Mouse (Mus musculus) thymus, adult 2 months (tissue): Measurements from ENCODE around the gene Jarid2. TPM values are rescaled to one million over a fixed set of nuclear protein-coding genes. Genes with fewer than 3 reads are reported as not detected.
"Not testable (repeated sequence)": the region's sequence is repeated elsewhere in the genome, so short reads cannot be mapped to it uniquely, and the experiment has no call there.

ENCODE experiments used
- DNase-seq: peaks from one replicate; pipeline ENCODE4 v3.0.0; 2021
- H3K27ac ChIP-seq: fragments of 200-500 bp; 2 replicates; pipeline ENCODE4 v1.5.1; 2012; ENCODE audit warnings: low read length, control low read depth; ENCODE audit not compliant: control insufficient read depth, insufficient read depth
- H3K27me3 ChIP-seq: fragments of 200-500 bp; 2 replicates; pipeline ENCODE4 v1.6.1; 2012; ENCODE audit warnings: mild to moderate bottlenecking, low read length, moderate library complexity, mixed read lengths; ENCODE audit not compliant: control insufficient read depth, insufficient read depth
- H3K36me3 ChIP-seq: fragments of 200-500 bp; 2 replicates; pipeline ENCODE4 v1.6.1; 2012; ENCODE audit warnings: mild to moderate bottlenecking, low read length, moderate library complexity; ENCODE audit not compliant: control insufficient read depth, insufficient read depth
- H3K4me1 ChIP-seq: fragments of 200-500 bp; replicated peaks from 2 replicates; pipeline ENCODE4 v1.6.1; 2012; ENCODE audit warnings: low read length; ENCODE audit not compliant: control insufficient read depth, insufficient read depth
- H3K4me3 ChIP-seq: fragments of 200-500 bp; 2 replicates; pipeline ENCODE4 v1.5.1; 2012; ENCODE audit warnings: mild to moderate bottlenecking, low read length, control low read depth, moderate library complexity; ENCODE audit not compliant: control insufficient read depth, insufficient read depth
- CTCF ChIP-seq: fragments of 200-500 bp; IDR thresholded peaks from 2 replicates; pipeline ENCODE4 v1.5.1; 2012; ENCODE audit warnings: mild to moderate bottlenecking, control low read depth, low read length, moderate library complexity, borderline replicate concordance; ENCODE audit not compliant: control insufficient read depth, poor library complexity, insufficient read depth; ENCODE audit errors: extremely low read depth
- POLR2A ChIP-seq: fragments of 200-500 bp; IDR thresholded peaks from 2 replicates; pipeline ENCODE4 v1.6.1; 2012; ENCODE audit warnings: mild to moderate bottlenecking, low read length, control low read depth, moderate library complexity; ENCODE audit not compliant: control insufficient read depth, poor library complexity, insufficient read depth; ENCODE audit errors: extremely low read depth
- WGBS: fragments of 180-500 bp; shearing (Covaris S2); methylation state at CpG from one replicate; pipeline ENCODE4 v1.1.7; 2018; 5-methylcytosine and 5-hydroxymethylcytosine counted together
- polyA plus RNA-seq: library from polyadenylated mRNA; depleted of rRNA; stranded (reverse); fragments of >200 nt; gene quantifications from 2 replicates; pipeline ENCODE4 v1.2.3, GENCODE M21; 2012

Jarid2 gene
- polyA plus RNA-seq, 1 experiment: 23.7 TPM

DNA sequence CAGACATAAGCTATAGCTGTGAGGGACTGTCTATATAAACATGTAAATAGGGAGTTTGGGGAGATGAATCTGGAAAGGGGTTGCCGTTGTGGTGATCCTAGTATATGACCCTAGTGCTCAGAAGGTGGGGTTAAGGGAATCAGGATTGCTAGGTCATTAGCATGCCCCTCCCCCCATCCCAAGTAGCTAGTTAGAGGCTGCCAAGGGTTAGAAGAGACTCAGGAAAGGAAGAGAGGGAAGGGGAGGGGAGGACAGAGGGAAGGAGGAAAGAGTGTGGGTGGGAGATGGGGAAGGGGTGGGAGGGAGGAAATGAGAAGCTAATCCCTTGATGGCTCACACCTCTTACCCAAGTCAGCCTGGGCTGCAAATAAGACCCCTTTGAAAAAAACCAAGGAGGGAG lies 17.4 kb upstream of the Jarid2 start:
- WGBS: 82% methylated on average over 1 of the region's 1 CpGs
- Histone ChIP-seq H3K36me3 (no peaks in the 10 kb centered on the region), H3K4me3 (no peak overlapping the region), H3K4me1 (peaks cover 2% of the 10 kb centered on the region; the same call in 1 of the 2 replicates), H3K27me3 (no peaks in the 10 kb centered on the region), H3K27ac (no peak overlapping the region)
- DNase-seq: no peak
- TF ChIP-seq POLR2A: no peak
- TF ChIP-seq CTCF: no peak

DNA sequence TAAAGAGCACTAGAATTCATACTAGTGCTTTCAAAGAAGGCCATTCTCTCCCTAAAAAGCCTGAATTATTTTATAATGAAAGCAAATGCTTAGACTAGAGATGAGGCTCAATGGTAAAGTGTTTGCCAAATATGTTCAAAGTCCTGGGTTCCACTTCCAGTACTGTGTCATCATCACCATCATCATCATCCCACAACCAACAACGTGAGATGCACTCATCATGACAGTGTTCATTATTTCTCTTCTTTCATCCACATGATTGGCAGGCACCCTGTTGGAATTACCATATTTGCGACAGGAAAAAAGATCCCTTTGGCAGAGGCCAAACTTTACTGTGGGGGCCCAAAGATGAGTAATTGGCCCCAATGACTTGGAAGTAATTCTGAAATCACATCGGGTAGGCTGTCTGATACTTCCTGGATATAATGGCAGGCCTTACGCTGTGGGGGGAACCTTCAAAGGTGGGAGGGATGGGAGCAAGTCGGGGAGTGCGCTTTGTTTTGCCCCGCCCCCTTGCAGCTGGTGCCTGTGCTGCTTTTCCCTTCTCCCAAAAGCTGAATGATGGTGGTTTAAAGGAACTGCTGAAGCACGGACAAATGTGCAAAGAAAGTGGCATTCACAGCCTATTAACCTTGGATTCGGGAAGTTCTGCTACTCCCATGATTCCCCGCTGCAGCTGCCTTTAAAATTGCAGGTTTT lies 13.9 kb upstream of the Jarid2 start:
- DNase-seq: no peak
- Histone ChIP-seq H3K27ac (no peak overlapping the region), H3K4me3 (no peak overlapping the region), H3K4me1 (peaks cover 2% of the 10 kb centered on the region; the same call in 1 of the 2 replicates), H3K27me3 (no peaks in the 10 kb centered on the region), H3K36me3 (no peaks in the 10 kb centered on the region)
- TF ChIP-seq CTCF (no peak), POLR2A (no peak)
- 78% methylated on average over 10 of the region's 10 CpGs for WGBS

GRCm38 (mm10) chr13:44717838-44718237 lies 11.4 kb upstream of the Jarid2 start:
- WGBS: 98% methylated on average over 9 of the region's 9 CpGs
- TF ChIP-seq POLR2A (no peak), CTCF (no peak)
- Histone ChIP-seq H3K27ac (no peak overlapping the region), H3K4me1 (no peaks in the 10 kb centered on the region; the same call in 1 of the 2 replicates), H3K27me3 (no peaks in the 10 kb centered on the region), H3K36me3 (no peaks in the 10 kb centered on the region), H3K4me3 (no peak overlapping the region)
- DNase-seq: no peak

DNA sequence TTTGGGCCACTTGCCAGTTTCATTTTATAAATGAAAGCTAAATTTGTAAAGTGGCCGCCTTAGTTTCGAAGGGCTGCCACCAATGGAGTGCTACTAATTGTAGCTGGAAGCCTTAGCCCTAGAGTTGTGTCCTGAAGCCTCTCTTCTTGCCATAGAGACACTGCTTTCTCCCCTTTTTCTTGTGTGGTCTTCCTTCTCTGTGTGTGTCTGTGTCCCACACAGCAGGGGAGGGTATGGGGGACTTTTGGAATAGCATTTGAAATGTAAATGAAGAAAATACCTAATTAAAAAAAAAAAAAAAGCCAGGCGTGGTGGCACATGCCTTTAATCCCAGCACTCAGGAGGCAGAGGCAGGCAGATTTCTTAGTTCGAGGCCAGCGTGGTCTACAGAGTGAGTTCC lies 10.8 kb upstream of the Jarid2 start:
- not testable (repeated sequence) for H3K27me3 ChIP-seq, H3K4me1 ChIP-seq, H3K4me3 ChIP-seq, H3K27ac ChIP-seq, H3K36me3 ChIP-seq, DNase-seq
- 97% methylated on average over 5 of the region's 5 CpGs for WGBS

GRCm38 (mm10) chr13:44720094-44720493 lies 9.2 kb upstream of the Jarid2 start:
- WGBS: 84% methylated on average over 1 of the region's 1 CpGs

DNA sequence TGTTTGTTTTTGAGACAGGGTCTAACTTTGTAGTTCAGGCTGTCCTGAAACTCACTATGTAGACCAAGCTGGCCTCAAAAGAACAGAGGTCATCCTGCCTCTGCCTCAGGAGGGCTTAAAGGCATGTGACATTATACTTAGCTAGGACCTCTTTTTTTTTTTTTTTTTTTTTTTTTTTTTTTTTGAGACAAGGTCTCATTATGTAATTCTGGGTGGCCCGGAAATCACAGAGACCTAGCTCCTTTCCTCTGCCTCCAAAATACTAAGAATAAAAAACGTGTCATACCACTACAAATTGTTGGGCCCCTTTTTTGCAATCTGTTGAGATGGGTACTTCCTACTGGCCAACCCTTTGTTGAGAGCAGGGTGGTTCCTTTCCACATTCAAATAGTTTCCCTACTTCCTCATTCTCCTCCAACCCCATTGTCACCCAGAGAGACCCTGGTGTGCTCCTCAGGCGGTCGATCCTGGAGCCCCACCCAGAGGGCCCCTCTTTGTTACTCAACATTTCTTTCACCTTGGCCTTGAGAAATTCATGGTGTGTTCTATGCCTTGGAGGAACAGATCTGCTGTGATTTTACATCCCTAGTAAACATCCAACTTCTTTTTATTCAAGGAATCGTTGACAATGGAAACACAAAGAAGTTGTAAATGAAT lies 7.3 kb upstream of the Jarid2 start:
- 54% methylated on average over 5 of the region's 5 CpGs for WGBS
- Histone ChIP-seq H3K27me3 (no peaks in the 10 kb centered on the region), H3K4me3 (no peak overlapping the region), H3K4me1 (no peaks in the 10 kb centered on the region), H3K36me3 (no peaks in the 10 kb centered on the region), H3K27ac (no peak overlapping the region)
- no peak for DNase-seq
- no peak for TF ChIP-seq POLR2A
- no peak for TF ChIP-seq CTCF

More at GRCm38 (mm10) chr13:44720094-44720493, 9.2 kb upstream of the Jarid2 start:
- TF ChIP-seq CTCF: no peak
- no peak for TF ChIP-seq POLR2A
- Histone ChIP-seq H3K36me3 (no peaks in the 10 kb centered on the region), H3K4me1 (no peaks in the 10 kb centered on the region), H3K27me3 (no peaks in the 10 kb centered on the region), H3K4me3 (no peak overlapping the region), H3K27ac (no peak overlapping the region)
- no peak for DNase-seq

GRCm38 (mm10) chr13:44723522-44723921 lies 5.8 kb upstream of the Jarid2 start:
- not testable (repeated sequence) for H3K4me1 ChIP-seq, H3K4me3 ChIP-seq, H3K27ac ChIP-seq, H3K27me3 ChIP-seq, H3K36me3 ChIP-seq, DNase-seq
- 91% methylated on average over 9 of the region's 9 CpGs for WGBS
